Mouse (Mus musculus) left cerebral cortex, adult 8-10 months (tissue): Measurements from ENCODE around the gene Mapk10. TPM values are rescaled to one million over a fixed set of nuclear protein-coding genes. Genes with fewer than 3 reads are reported as not detected.
"Not testable (repeated sequence)": the region's sequence is repeated elsewhere in the genome, so short reads cannot be mapped to it uniquely, and the experiment has no call there.

ENCODE experiments used
- DNase-seq, 2 experiments: peaks; one replicate each; pipeline ENCODE4 v3.0.0; 2022; ENCODE audit warnings: low spot score in 2 of 2
- total RNA-seq, 4 experiments: library from RNA; stranded (reverse); gene quantifications; 2 replicates each; pipeline ENCODE4 v1.2.4; 2022

Gene Mapk10
- total RNA-seq, 4 experiments from 2014 or later = 474 to 541 (median 500) TPM

- DNase-seq = no peak
Measured at GRCm38 (mm10) chr5:102976540-102976939, 234.6 kb downstream of the Mapk10 start.

- DNase-seq = no peak
Measured at GRCm38 (mm10) chr5:102974400-102974799, 236.7 kb downstream of the Mapk10 start.

- DNase-seq = no peak
Measured at GRCm38 (mm10) chr5:102964396-102964795, 246.7 kb downstream of the Mapk10 start.

GRCm38 (mm10) chr5:102953414-102953813 lies 257.7 kb downstream of the Mapk10 start:
- no peak for DNase-seq

GRCm38 (mm10) chr5:102952918-102953317 lies 258.2 kb downstream of the Mapk10 start:
- DNase-seq = no peak

GRCm38 (mm10) chr5:102947061-102947711 lies 263.9 kb downstream of the Mapk10 start:
- DNase-seq = no peak

GRCm38 (mm10) chr5:102946625-102947024 lies 264.5 kb downstream of the Mapk10 start:
- peak in 1 of 2 experiments; percentile 67 for DNase-seq

- not testable (repeated sequence) for DNase-seq
Measured at GRCm38 (mm10) chr5:102943864-102944630, 267.1 kb downstream of the Mapk10 start.

GRCm38 (mm10) chr5:102930161-102930560 lies 281.0 kb downstream of the Mapk10 start:
- no peak for DNase-seq

GRCm38 (mm10) chr5:102926786-102927185 lies 284.3 kb downstream of the Mapk10 start:
- DNase-seq = no peak

- DNase-seq = no peak
Measured at GRCm38 (mm10) chr5:102920199-102920598, 290.9 kb downstream of the Mapk10 start.

GRCm38 (mm10) chr5:102905441-102906211 lies 305.5 kb downstream of the Mapk10 start:
- no peak for DNase-seq

- no peak for DNase-seq
Measured at GRCm38 (mm10) chr5:102904066-102904465, 307.1 kb downstream of the Mapk10 start.

GRCm38 (mm10) chr5:102903487-102903886 lies 307.6 kb downstream of the Mapk10 start:
- no peak for DNase-seq

- DNase-seq = no peak
Measured at GRCm38 (mm10) chr5:102901176-102901575, 310.0 kb downstream of the Mapk10 start.

GRCm38 (mm10) chr5:102899680-102900215 lies 311.4 kb downstream of the Mapk10 start:
- no peak for DNase-seq

- no peak for DNase-seq
Measured at GRCm38 (mm10) chr5:102898301-102898700, 312.8 kb downstream of the Mapk10 start.

- no peak for DNase-seq
Measured at GRCm38 (mm10) chr5:102892226-102892625, 318.9 kb downstream of the Mapk10 start.

- DNase-seq = no peak
Measured at GRCm38 (mm10) chr5:102889163-102889488, 322.0 kb downstream of the Mapk10 start.

GRCm38 (mm10) chr5:102888482-102889162 lies 322.5 kb downstream of the Mapk10 start:
- no peak for DNase-seq

GRCm38 (mm10) chr5:102875628-102876027 lies 335.5 kb downstream of the Mapk10 start:
- no peak for DNase-seq
